Mouse (Mus musculus) forebrain, embryonic 16.5 days (tissue): Measurements from ENCODE around the gene Taf8. TPM values are rescaled to one million over a fixed set of nuclear protein-coding genes. Genes with fewer than 3 reads are reported as not detected.

Source experiments
- ATAC-seq: fragments of 200-750 bp; cut with Nextera tagmentation; 2 replicates; pipeline ENCODE4 v1.8.0; 2017; ENCODE audit warnings: mild to moderate bottlenecking, moderate library complexity
- H3K27ac ChIP-seq: fragments of 300-500 bp; sonication (generic); 2 replicates; pipeline ENCODE4 v1.5.1; 2014; ENCODE audit warnings: low read length, control low read depth
- H3K27me3 ChIP-seq: fragments of 300-500 bp; sonication (generic); replicated peaks from 2 replicates; pipeline ENCODE4 v1.6.1; 2014; ENCODE audit warnings: low read length; ENCODE audit not compliant: control insufficient read depth, insufficient read depth
- H3K36me3 ChIP-seq: fragments of 300-500 bp; sonication (generic); 2 replicates; pipeline ENCODE4 v1.6.1; 2014; ENCODE audit not compliant: control insufficient read depth, insufficient read depth
- H3K4me1 ChIP-seq: fragments of 300-500 bp; sonication (generic); replicated peaks from 2 replicates; pipeline ENCODE4 v1.6.1; 2014; ENCODE audit warnings: low read length; ENCODE audit not compliant: control insufficient read depth, insufficient read depth
- H3K4me2 ChIP-seq: fragments of 300-500 bp; sonication (generic); 2 replicates; pipeline ENCODE4 v1.6.1; 2014; ENCODE audit warnings: mild to moderate bottlenecking, low read length, control low read depth
- H3K4me3 ChIP-seq: fragments of 300-500 bp; sonication (generic); replicated peaks from 2 replicates; pipeline ENCODE4 v1.5.1; 2014; ENCODE audit warnings: mild to moderate bottlenecking, low read length, control low read depth
- H3K9ac ChIP-seq: fragments of 300-500 bp; sonication (generic); replicated peaks from 2 replicates; pipeline ENCODE4 v1.6.1; 2014; ENCODE audit warnings: low read depth, low read length, control low read depth
- H3K9me3 ChIP-seq: fragments of 300-500 bp; sonication (generic); 2 replicates; pipeline ENCODE4 v1.6.1; 2016; ENCODE audit warnings: low read length; ENCODE audit not compliant: control insufficient read depth
- WGBS: fragments of 180-500 bp; shearing (Covaris S2); extraction: QIAGEN DNeasy Blood & Tissue Kit; methylation state at CpG from one replicate; pipeline ENCODE4 v1.1.7; 2014; 5-methylcytosine and 5-hydroxymethylcytosine counted together
- polyA plus RNA-seq: library from polyadenylated mRNA; unstranded; fragments of >200 nt; fragmentation: Nextera tagmentation; extraction: Ambion mirVana; gene quantifications from 2 replicates; pipeline ENCODE4 v1.2.1, GENCODE M21; 2015

Taf8 gene
- polyA plus RNA-seq, 1 experiment from 2014 or later, result 24.9 TPM

GRCm38 (mm10) chr17:47533691-47534090 is 31.6 kb upstream of the Taf8 start:
- no peak for ATAC-seq
- Histone ChIP-seq H3K9ac (no peak overlapping the region), H3K4me1 (no peaks in the 10 kb centered on the region)

GRCm38 (mm10) chr17:47532364-47532763 is 30.3 kb upstream of the Taf8 start:
- H3K9me3 ChIP-seq, result no peaks in the 10 kb centered on the region
- no peak overlapping the region for H3K9ac ChIP-seq
- ATAC-seq, result no peak
- H3K27me3 ChIP-seq, result no peaks in the 10 kb centered on the region
- 89% methylated on average over 5 of the region's 5 CpGs for WGBS
- no peaks in the 10 kb centered on the region for H3K4me1 ChIP-seq
- H3K4me2 ChIP-seq, result no peak overlapping the region
- H3K27ac ChIP-seq, result no peak overlapping the region
- no peak overlapping the region for H3K4me3 ChIP-seq
- no peaks in the 10 kb centered on the region for H3K36me3 ChIP-seq

More at GRCm38 (mm10) chr17:47533691-47534090, 31.6 kb upstream of the Taf8 start:
- Histone ChIP-seq H3K4me2 (no peak overlapping the region), H3K27me3 (no peaks in the 10 kb centered on the region), H3K36me3 (no peaks in the 10 kb centered on the region), H3K4me3 (no peak overlapping the region), H3K27ac (no peak overlapping the region), H3K9me3 (no peaks in the 10 kb centered on the region)
- WGBS, result 95% methylated on average over 13 of the region's 13 CpGs

- H3K27ac ChIP-seq, result no peak overlapping the region
- no peaks in the 10 kb centered on the region for H3K4me1 ChIP-seq
- H3K27me3 ChIP-seq, result no peaks in the 10 kb centered on the region
- no peak overlapping the region for H3K4me3 ChIP-seq
- no peak for ATAC-seq
- H3K9ac ChIP-seq, result no peak overlapping the region
- WGBS, result 45% methylated on average over 10 of the region's 10 CpGs
- H3K9me3 ChIP-seq, result no peaks in the 10 kb centered on the region
- H3K36me3 ChIP-seq, result no peaks in the 10 kb centered on the region
- H3K4me2 ChIP-seq, result no peak overlapping the region
These were observed 29.3 kb upstream of the Taf8 start for GRCm38 (mm10) chr17:47531387-47531818.

- H3K4me3 ChIP-seq, result no peak overlapping the region
- no peaks in the 10 kb centered on the region for H3K4me1 ChIP-seq
- H3K9ac ChIP-seq, result no peak overlapping the region
- 88% methylated on average over 11 of the region's 11 CpGs for WGBS
- no peak overlapping the region for H3K4me2 ChIP-seq
- H3K27me3 ChIP-seq, result no peaks in the 10 kb centered on the region
- ATAC-seq, result no peak
- no peak overlapping the region for H3K27ac ChIP-seq
- H3K9me3 ChIP-seq, result no peaks in the 10 kb centered on the region
- no peaks in the 10 kb centered on the region for H3K36me3 ChIP-seq
These were observed 27.5 kb upstream of the Taf8 start for GRCm38 (mm10) chr17:47529595-47529994.

- H3K9me3 ChIP-seq, result no peaks in the 10 kb centered on the region
- no peaks in the 10 kb centered on the region for H3K27me3 ChIP-seq
- no peak overlapping the region for H3K27ac ChIP-seq
- H3K4me1 ChIP-seq, result no peaks in the 10 kb centered on the region
- ATAC-seq, result no peak
- no peak overlapping the region for H3K4me3 ChIP-seq
- no peaks in the 10 kb centered on the region for H3K36me3 ChIP-seq
- no peak overlapping the region for H3K9ac ChIP-seq
- no peak overlapping the region for H3K4me2 ChIP-seq
- WGBS, result 45% methylated on average over 8 of the region's 8 CpGs
These were observed 26.8 kb upstream of the Taf8 start for GRCm38 (mm10) chr17:47528919-47529318.

- 42% methylated on average over 10 of the region's 10 CpGs for WGBS
- H3K4me2 ChIP-seq, result no peak overlapping the region
- H3K4me1 ChIP-seq, result no peaks in the 10 kb centered on the region
- no peaks in the 10 kb centered on the region for H3K9me3 ChIP-seq
- no peak overlapping the region for H3K9ac ChIP-seq
- H3K27ac ChIP-seq, result no peak overlapping the region
- H3K4me3 ChIP-seq, result no peak overlapping the region
- ATAC-seq, result peak; percentile 33; the same call in 1 of the 2 replicates
- no peaks in the 10 kb centered on the region for H3K27me3 ChIP-seq
- H3K36me3 ChIP-seq, result no peaks in the 10 kb centered on the region
These were observed 25.6 kb upstream of the Taf8 start for GRCm38 (mm10) chr17:47527581-47528300.

- Histone ChIP-seq H3K27ac (no peak overlapping the region), H3K9ac (no peak overlapping the region), H3K36me3 (no peaks in the 10 kb centered on the region), H3K4me2 (no peak overlapping the region), H3K9me3 (no peaks in the 10 kb centered on the region), H3K4me3 (no peak overlapping the region), H3K27me3 (no peaks in the 10 kb centered on the region), H3K4me1 (peaks cover 2% of the 10 kb centered on the region)
- ATAC-seq, result no peak
- 86% methylated on average over 17 of the region's 17 CpGs for WGBS
These were observed 24.9 kb upstream of the Taf8 start for GRCm38 (mm10) chr17:47526856-47527520.

- Histone ChIP-seq H3K9me3 (no peaks in the 10 kb centered on the region), H3K27ac (no peak overlapping the region; the same call in 1 of the 2 replicates), H3K4me2 (no peak overlapping the region), H3K4me1 (peaks cover 10% of the 10 kb centered on the region), H3K36me3 (no peaks in the 10 kb centered on the region), H3K4me3 (no peak overlapping the region), H3K9ac (no peak overlapping the region), H3K27me3 (no peaks in the 10 kb centered on the region)
- no peak for ATAC-seq
- WGBS, result 90% methylated on average over 6 of the region's 6 CpGs
These were observed 22.9 kb upstream of the Taf8 start for GRCm38 (mm10) chr17:47524991-47525390.

- peaks cover 10% of the 10 kb centered on the region for H3K4me1 ChIP-seq
- no peaks in the 10 kb centered on the region for H3K27me3 ChIP-seq
- no peak overlapping the region for H3K9ac ChIP-seq
- 86% methylated on average over 7 of the region's 8 CpGs for WGBS
- H3K27ac ChIP-seq, result no peak overlapping the region
- H3K4me3 ChIP-seq, result no peak overlapping the region
- H3K4me2 ChIP-seq, result no peak overlapping the region
- H3K9me3 ChIP-seq, result no peaks in the 10 kb centered on the region
- ATAC-seq, result no peak
- no peaks in the 10 kb centered on the region for H3K36me3 ChIP-seq
These were observed 22.0 kb upstream of the Taf8 start for GRCm38 (mm10) chr17:47524055-47524454.
